Mouse (Mus musculus): Measurements from ENCODE around the gene Gm20388. TPM values are rescaled to one million over a fixed set of nuclear protein-coding genes. Genes with fewer than 3 reads are reported as not detected.

Gene Gm20388
- total and polyA plus RNA-seq, 2 experiments from 2014 or later, result 17.3 TPM; not detected in 1

- no peaks in the 10 kb centered on the region for H3K4me1 ChIP-seq (ENCODE audit: control insufficient read depth, insufficient read depth)
- H3K4me2 ChIP-seq (ENCODE audit: low read depth, low read length), result no peak overlapping the region
- peaks cover 45% of the 10 kb centered on the region for H3K36me3 ChIP-seq (replicated peaks; ENCODE audit: control insufficient read depth, insufficient read depth, low read length)
- ATAC-seq (ENCODE audit: insufficient read depth, low read depth) (no peak), DNase-seq (ENCODE audit: low spot score) (no peak)
- no peaks in the 10 kb centered on the region for H3K27me3 ChIP-seq (ENCODE audit: control insufficient read depth, insufficient read depth, low read length)
- TF ChIP-seq EP300 (IDR thresholded peaks at IDR 0.05; ENCODE audit: low read depth) (no peak), CTCF (IDR thresholded peaks at IDR 0.05; ENCODE audit: low read depth) (no peak)
- H3K9me3 ChIP-seq (replicated peaks; ENCODE audit: control insufficient read depth, low read length), result no peaks in the 10 kb centered on the region
- no peak overlapping the region for H3K27ac ChIP-seq (ENCODE audit: low read depth)
- H3K4me3 ChIP-seq (ENCODE audit: low read depth, low read length), result no peak overlapping the region
- H3K9ac ChIP-seq (replicated peaks; ENCODE audit: low read depth, low read length), result no peak overlapping the region
- WGBS, result 76% methylated on average over 8 of the region's 8 CpGs
Measured at GRCm38 (mm10) chr8:124045856-124046255, 4135.2 kb downstream of the Gm20388 start.

GRCm38 (mm10) chr8:124052110-124052509 is 4141.5 kb downstream of the Gm20388 start:
- ATAC-seq (ENCODE audit: insufficient read depth, low read depth), result peak; percentile 69

GRCm38 (mm10) chr8:124052568-124052967 is 4141.9 kb downstream of the Gm20388 start:
- Histone ChIP-seq H3K9me3 (replicated peaks; ENCODE audit: control insufficient read depth, low read length) (no peaks in the 10 kb centered on the region), H3K4me3 (ENCODE audit: low read depth, low read length) (no peak overlapping the region), H3K4me1 (ENCODE audit: control insufficient read depth, insufficient read depth) (no peaks in the 10 kb centered on the region), H3K4me2 (ENCODE audit: low read depth, low read length) (no peak overlapping the region), H3K9ac (replicated peaks; ENCODE audit: low read depth, low read length) (no peak overlapping the region), H3K36me3 (replicated peaks; ENCODE audit: control insufficient read depth, insufficient read depth, low read length) (peaks cover 9% of the 10 kb centered on the region), H3K27me3 (ENCODE audit: control insufficient read depth, insufficient read depth, low read length) (0 out of 2 replicates have a peak, but pooled peaks cover 4% of the 10 kb centered on the region), H3K27ac (ENCODE audit: low read depth) (no peak overlapping the region)
- 50% methylated on average over 4 of the region's 4 CpGs for WGBS
- DNase-seq (ENCODE audit: low spot score) (no peak), ATAC-seq (ENCODE audit: insufficient read depth, low read depth) (no peak)
- TF ChIP-seq CTCF (IDR thresholded peaks at IDR 0.05; ENCODE audit: low read depth), result no peak
- no peak for TF ChIP-seq EP300 (IDR thresholded peaks at IDR 0.05; ENCODE audit: low read depth)

More at GRCm38 (mm10) chr8:124052110-124052509, 4141.5 kb downstream of the Gm20388 start:
- 17% methylated on average over 3 of the region's 3 CpGs for WGBS
- Histone ChIP-seq H3K4me3 (ENCODE audit: low read depth, low read length) (no peak overlapping the region), H3K36me3 (replicated peaks; ENCODE audit: control insufficient read depth, insufficient read depth, low read length) (peaks cover 14% of the 10 kb centered on the region), H3K4me2 (ENCODE audit: low read depth, low read length) (no peak overlapping the region), H3K4me1 (ENCODE audit: control insufficient read depth, insufficient read depth) (no peaks in the 10 kb centered on the region), H3K9ac (replicated peaks; ENCODE audit: low read depth, low read length) (no peak overlapping the region), H3K27me3 (ENCODE audit: control insufficient read depth, insufficient read depth, low read length) (0 out of 2 replicates have a peak, but pooled peaks cover 4% of the 10 kb centered on the region), H3K27ac (ENCODE audit: low read depth) (no peak overlapping the region), H3K9me3 (replicated peaks; ENCODE audit: control insufficient read depth, low read length) (no peaks in the 10 kb centered on the region)
- TF ChIP-seq EP300 (IDR thresholded peaks at IDR 0.05; ENCODE audit: low read depth) (no peak), CTCF (IDR thresholded peaks at IDR 0.05; ENCODE audit: low read depth) (peak; percentile 98)
- peak; percentile 67 for DNase-seq (ENCODE audit: low spot score)

- Histone ChIP-seq H3K9ac (replicated peaks; ENCODE audit: low read depth, low read length) (no peak overlapping the region), H3K27me3 (ENCODE audit: control insufficient read depth, insufficient read depth, low read length) (0 out of 2 replicates have a peak, but pooled peaks cover 4% of the 10 kb centered on the region), H3K9me3 (replicated peaks; ENCODE audit: control insufficient read depth, low read length) (no peaks in the 10 kb centered on the region), H3K4me2 (ENCODE audit: low read depth, low read length) (no peak overlapping the region), H3K27ac (ENCODE audit: low read depth) (no peak overlapping the region), H3K4me3 (ENCODE audit: low read depth, low read length) (no peak overlapping the region), H3K4me1 (ENCODE audit: control insufficient read depth, insufficient read depth) (no peaks in the 10 kb centered on the region), H3K36me3 (replicated peaks; ENCODE audit: control insufficient read depth, insufficient read depth, low read length) (no peaks in the 10 kb centered on the region)
- no peak for DNase-seq (ENCODE audit: low spot score)
- no peak for ATAC-seq (ENCODE audit: insufficient read depth, low read depth)
- 74% methylated on average over 11 of the region's 11 CpGs for WGBS
- TF ChIP-seq EP300 (IDR thresholded peaks at IDR 0.05; ENCODE audit: low read depth) (no peak), CTCF (IDR thresholded peaks at IDR 0.05; ENCODE audit: low read depth) (no peak)
Measured at GRCm38 (mm10) chr8:124056832-124057655, 4146.4 kb downstream of the Gm20388 start.

GRCm38 (mm10) chr8:124066325-124067058 is 4155.9 kb downstream of the Gm20388 start:
- ATAC-seq (ENCODE audit: insufficient read depth, low read depth), result peak; percentile 82
- TF ChIP-seq EP300 (IDR thresholded peaks at IDR 0.05; ENCODE audit: low read depth) (0 out of 2 replicates have a peak, but pooled peaks have one; percentile 65), CTCF (IDR thresholded peaks at IDR 0.05; ENCODE audit: low read depth) (no peak)

More at GRCm38 (mm10) chr8:124066325-124067058, 4155.9 kb downstream of the Gm20388 start:
- Histone ChIP-seq H3K9me3 (replicated peaks; ENCODE audit: control insufficient read depth, low read length) (no peaks in the 10 kb centered on the region), H3K9ac (replicated peaks; ENCODE audit: low read depth, low read length) (no peak overlapping the region), H3K4me2 (ENCODE audit: low read depth, low read length) (no peak overlapping the region), H3K36me3 (replicated peaks; ENCODE audit: control insufficient read depth, insufficient read depth, low read length) (no peaks in the 10 kb centered on the region), H3K4me3 (ENCODE audit: low read depth, low read length) (no peak overlapping the region), H3K4me1 (ENCODE audit: control insufficient read depth, insufficient read depth) (0 out of 2 replicates have a peak, but pooled peaks cover 12% of the 10 kb centered on the region), H3K27ac (ENCODE audit: low read depth) (peak overlapping the region; percentile 14), H3K27me3 (ENCODE audit: control insufficient read depth, insufficient read depth, low read length) (0 out of 2 replicates have a peak, but pooled peaks cover 2% of the 10 kb centered on the region)
- DNase-seq (ENCODE audit: low spot score), result peak; percentile 69
- WGBS, result 47% methylated on average over 4 of the region's 4 CpGs
